ENCODE assay signal across 14 mouse cellular contexts in the genomic region with DNA sequence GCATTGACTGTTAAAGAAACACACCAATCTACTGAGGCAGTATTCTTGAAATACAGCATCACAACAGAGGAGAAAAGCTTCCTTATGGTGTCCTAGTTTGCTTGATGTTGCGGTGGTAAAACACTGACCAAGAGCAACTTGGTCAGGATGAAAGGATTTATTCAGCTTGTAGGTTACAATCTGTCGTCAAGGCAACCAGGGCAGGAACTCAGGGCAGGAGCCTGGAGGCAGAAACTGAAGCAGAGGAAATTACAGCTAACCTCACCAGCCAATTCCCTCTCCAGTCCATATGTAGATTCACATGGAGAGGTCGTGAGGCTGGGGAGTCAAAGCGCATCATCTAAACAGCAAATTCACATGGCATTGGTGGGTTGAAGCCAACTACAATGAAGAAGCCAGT.
DNase-seq lines count a peak whose midpoint lies in the region; ATAC-seq and TF ChIP-seq lines count a peak whose summit lies in the region.
"Had no signal": no experiment of that assay in that cellular context is flagged by ENCODE, and none has a peak within 500 bp of the region (broad histone marks: within the 10 kb centered on the region; RNA-seq: fewer than 3 reads in every experiment).

No protein-coding gene starts in this region.

- intact Hi-C loops in left cerebral cortex, postnatal 10 days (cut with DNase I) = no loop called here

- 31% methylated on average over 4 of the region's 4 CpGs for WGBS in forebrain, postnatal 0 days
- WGBS in forebrain, embryonic 11.5 days = 44% methylated on average over 4 of the region's 4 CpGs
- WGBS in hindbrain, embryonic 10.5 days = 42% methylated on average over 4 of the region's 4 CpGs
- WGBS in midbrain, embryonic 12.5 days = 32% methylated on average over 4 of the region's 4 CpGs
- WGBS in heart, embryonic 11.5 days (ENCODE audit: insufficient replicate concordance) = 62% methylated on average over 4 of the region's 4 CpGs

- no peaks in the 10 kb centered on the region for H3K27me3 ChIP-seq in forebrain, postnatal 0 days (ENCODE audit: insufficient read depth, low read length)
- H3K27me3 ChIP-seq in forebrain, embryonic 11.5 days (ENCODE audit: control insufficient read depth, insufficient read depth, low read length) = no peaks in the 10 kb centered on the region
- H3K27me3 ChIP-seq in hindbrain, embryonic 10.5 days (ENCODE audit: insufficient read depth, poor library complexity, severe bottlenecking) = no peaks in the 10 kb centered on the region
- no peaks in the 10 kb centered on the region for H3K27me3 ChIP-seq in midbrain, embryonic 12.5 days
- no peaks in the 10 kb centered on the region for H3K27me3 ChIP-seq in heart, embryonic 11.5 days (ENCODE audit: control insufficient read depth, insufficient read depth, low read length)

- no peak overlapping the region for H3K4me2 ChIP-seq in forebrain, postnatal 0 days (ENCODE audit: low read depth)
- no peak overlapping the region for H3K4me2 ChIP-seq in forebrain, embryonic 11.5 days (ENCODE audit: low read depth, low read length, severe bottlenecking)
- no peak overlapping the region for H3K4me2 ChIP-seq in midbrain, embryonic 12.5 days (replicated peaks)
- H3K4me2 ChIP-seq in heart, embryonic 11.5 days = no peak overlapping the region

- peaks cover 4% of the 10 kb centered on the region; the same call in 1 of the 2 replicates for H3K4me1 ChIP-seq in forebrain, postnatal 0 days (ENCODE audit: insufficient read depth)
- peaks cover 3% of the 10 kb centered on the region; the same call in 1 of the 2 replicates for H3K4me1 ChIP-seq in forebrain, embryonic 11.5 days (replicated peaks; ENCODE audit: control insufficient read depth, insufficient read depth, low read length)
- H3K4me1 ChIP-seq in hindbrain, embryonic 10.5 days (replicated peaks) = peaks cover 20% of the 10 kb centered on the region
- peaks cover 15% of the 10 kb centered on the region for H3K4me1 ChIP-seq in midbrain, embryonic 12.5 days
- H3K4me1 ChIP-seq in heart, embryonic 11.5 days (ENCODE audit: control insufficient read depth, insufficient read depth, low read length) = no peaks in the 10 kb centered on the region

- H3K27ac ChIP-seq in forebrain, postnatal 0 days (ENCODE audit: low read depth, low read length) = no peak overlapping the region
- H3K27ac ChIP-seq in forebrain, embryonic 11.5 days (ENCODE audit: low read depth, low read length) = no peak overlapping the region
- H3K27ac ChIP-seq in hindbrain, embryonic 10.5 days = peak overlapping the region; percentile 37
- H3K27ac ChIP-seq in midbrain, embryonic 12.5 days (replicated peaks) = peak overlapping the region; percentile 63
- no peak overlapping the region for H3K27ac ChIP-seq in heart, embryonic 11.5 days (ENCODE audit: low read depth, low read length)
- H3K27ac ChIP-seq: liver, embryonic 14.5 days had no signal

- ATAC-seq in forebrain, postnatal 0 days = peak; percentile 36; the same call in 1 of the 2 replicates
- no peak; the same call in 1 of the 2 replicates for ATAC-seq in forebrain, embryonic 11.5 days (replicated peaks; ENCODE audit: low FRiP score)
- no peak for ATAC-seq in midbrain, embryonic 12.5 days (ENCODE audit: low FRiP score, low read depth)
- no peak for ATAC-seq in heart, embryonic 11.5 days (replicated peaks; ENCODE audit: insufficient number of reproducible peaks, low FRiP score, low TSS enrichment)

- TF ChIP-seq CTCF in forebrain, postnatal 0 days (IDR thresholded peaks at IDR 0.05; ENCODE audit: low read depth) = no peak

- H3K36me3 ChIP-seq in forebrain, postnatal 0 days (ENCODE audit: insufficient read depth) = no peaks in the 10 kb centered on the region
- H3K36me3 ChIP-seq in forebrain, embryonic 11.5 days (ENCODE audit: control insufficient read depth, insufficient read depth, low read length) = no peaks in the 10 kb centered on the region
- H3K36me3 ChIP-seq in hindbrain, embryonic 10.5 days = no peaks in the 10 kb centered on the region
- H3K36me3 ChIP-seq in midbrain, embryonic 12.5 days = no peaks in the 10 kb centered on the region
- H3K36me3 ChIP-seq in heart, embryonic 11.5 days (ENCODE audit: control insufficient read depth, insufficient read depth, low read length) = no peaks in the 10 kb centered on the region

- H3K4me3 ChIP-seq in forebrain, postnatal 0 days (ENCODE audit: low read depth, low read length) = no peak overlapping the region
- H3K4me3 ChIP-seq in forebrain, embryonic 11.5 days (ENCODE audit: low read depth, low read length) = no peak overlapping the region
- no peak overlapping the region for H3K4me3 ChIP-seq in hindbrain, embryonic 10.5 days
- no peak overlapping the region for H3K4me3 ChIP-seq in midbrain, embryonic 12.5 days
- H3K4me3 ChIP-seq in heart, embryonic 11.5 days (ENCODE audit: low read depth, low read length) = no peak overlapping the region

- no peaks in the 10 kb centered on the region for H3K9me3 ChIP-seq in forebrain, postnatal 0 days (ENCODE audit: low read length)
- H3K9me3 ChIP-seq in forebrain, embryonic 11.5 days (ENCODE audit: control insufficient read depth, low read length) = no peaks in the 10 kb centered on the region
- H3K9me3 ChIP-seq in hindbrain, embryonic 10.5 days = no peaks in the 10 kb centered on the region
- no peaks in the 10 kb centered on the region for H3K9me3 ChIP-seq in midbrain, embryonic 12.5 days
- no peaks in the 10 kb centered on the region for H3K9me3 ChIP-seq in heart, embryonic 11.5 days (replicated peaks; ENCODE audit: control insufficient read depth, low read length)

- H3K9ac ChIP-seq in forebrain, postnatal 0 days = no peak overlapping the region
- H3K9ac ChIP-seq in forebrain, embryonic 11.5 days (ENCODE audit: low read length) = no peak overlapping the region
- H3K9ac ChIP-seq in midbrain, embryonic 12.5 days (replicated peaks) = no peak overlapping the region
- no peak overlapping the region for H3K9ac ChIP-seq in heart, embryonic 11.5 days (ENCODE audit: low read depth, low read length)
- H3K9ac ChIP-seq: liver, embryonic 14.5 days had no signal

- DNase-seq in forebrain, postnatal 0 days = no peak
- no peak for DNase-seq in forebrain, embryonic 11.5 days (ENCODE audit: low spot score)
- peak; percentile 33 for DNase-seq in hindbrain, embryonic 10.5 days (ENCODE audit: low spot score)
- DNase-seq in retina, postnatal 1 day = peak; percentile 70
- DNase-seq in left cerebral cortex, postnatal 10 days (ENCODE audit: extremely low spot score in 1 of 2, low spot score in 2 of 2) = no peak
- DNase-seq: cerebellum, adult 8-10 months; heart, adult 18-20 months; heart, postnatal 14 days; kidney, adult 18-20 months; right cerebral cortex, adult 18-20 months; thymus, adult 2 months had no signal

Comparison
In these comparisons a context has a peak if more than half of its experiments do, and no peak if none do; other contexts are left out.
1. DNase-seq: peak in hindbrain, embryonic 10.5 days (single experiment) and retina, postnatal 1 day (single experiment); none in forebrain, postnatal 0 days (single experiment), forebrain, embryonic 11.5 days (single experiment) and left cerebral cortex, postnatal 10 days (0 of 2).
2. H3K27ac ChIP-seq: peak in hindbrain, embryonic 10.5 days (single experiment) and midbrain, embryonic 12.5 days (single experiment); none in forebrain, postnatal 0 days (single experiment), forebrain, embryonic 11.5 days (single experiment) and heart, embryonic 11.5 days (single experiment).